Mouse (Mus musculus): ENCODE data around the gene Arhgap9. TPM values are rescaled to one million over a fixed set of nuclear protein-coding genes. Genes with fewer than 3 reads are reported as not detected.

Arhgap9 gene
- polyA plus RNA-seq, 1 experiment = 0.78 TPM

GRCm38 (mm10) chr10:127282620-127283215, 39.0 kb upstream of the Arhgap9 start:
- no peaks in the 10 kb centered on the region for H3K27me3 ChIP-seq (ENCODE audit: control insufficient read depth, insufficient read depth, insufficient read length)
- H3K79me2 ChIP-seq (ENCODE audit: control insufficient read depth, insufficient read depth) = peaks cover 21% of the 10 kb centered on the region
- no peak overlapping the region for H3ac ChIP-seq (ENCODE audit: control insufficient read depth, insufficient read length, low read depth)
- no peak for TF ChIP-seq CTCF (IDR thresholded peaks at IDR 0.05; ENCODE audit: control insufficient read depth, insufficient read depth, insufficient read length)
- no peak for TF ChIP-seq MYOG (IDR thresholded peaks at IDR 0.05; ENCODE audit: control insufficient read depth, extremely low read depth, insufficient read length)
- no peak for TF ChIP-seq MAX (IDR thresholded peaks at IDR 0.05)
- TF ChIP-seq USF1 (IDR thresholded peaks at IDR 0.05; ENCODE audit: low read depth) = no peak
- no peak for TF ChIP-seq MYOD1 (IDR thresholded peaks at IDR 0.05; ENCODE audit: control insufficient read depth, insufficient read length, low read depth)
- no peak for TF ChIP-seq FOSL1 (IDR thresholded peaks at IDR 0.05; ENCODE audit: insufficient read depth, low read length, poor library complexity, severe bottlenecking)
- no peak for TF ChIP-seq CEBPB (IDR thresholded peaks at IDR 0.05; ENCODE audit: low read depth)
- H3K36me3 ChIP-seq (ENCODE audit: control insufficient read depth, insufficient read depth) = peaks cover 80% of the 10 kb centered on the region
- H3K79me3 ChIP-seq (ENCODE audit: low read depth) = peaks cover 15% of the 10 kb centered on the region
- H3K4me3 ChIP-seq (ENCODE audit: insufficient read depth, poor library complexity, severe bottlenecking) = no peak overlapping the region

DNA sequence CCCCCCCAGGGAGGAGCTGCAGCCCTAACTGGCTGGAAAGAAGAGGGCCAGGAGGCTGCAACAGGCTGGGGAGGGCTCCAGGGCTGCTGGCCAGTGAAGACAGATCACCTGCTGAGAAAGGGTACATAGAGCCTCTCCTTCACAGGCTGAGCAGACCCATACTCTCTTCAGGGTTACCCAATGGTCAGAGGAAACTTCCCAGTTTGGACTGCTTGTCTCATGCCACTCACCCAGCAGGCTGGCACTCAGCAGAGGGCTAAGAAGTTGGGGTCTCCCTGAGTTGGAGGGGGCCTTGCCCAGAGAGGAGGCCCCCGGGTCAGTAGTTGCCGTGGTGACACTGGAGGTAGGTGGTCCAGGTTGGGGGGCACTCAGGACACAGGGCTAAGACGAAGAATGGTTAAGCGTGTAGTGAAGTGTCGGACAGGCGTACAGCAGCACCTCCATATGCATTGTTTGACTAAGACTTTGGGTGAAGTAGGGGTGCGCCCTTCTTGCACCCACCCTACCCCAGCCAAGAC, 37.6 kb upstream of the Arhgap9 start:
- Histone ChIP-seq H3K4me3 (ENCODE audit: insufficient read depth, poor library complexity, severe bottlenecking) (no peak overlapping the region), H3K27me3 (ENCODE audit: control insufficient read depth, insufficient read depth, insufficient read length) (no peaks in the 10 kb centered on the region), H3K79me3 (ENCODE audit: low read depth) (peaks cover 22% of the 10 kb centered on the region), H3K79me2 (ENCODE audit: control insufficient read depth, insufficient read depth) (peaks cover 30% of the 10 kb centered on the region), H3K36me3 (ENCODE audit: control insufficient read depth, insufficient read depth) (peaks cover 66% of the 10 kb centered on the region), H3ac (ENCODE audit: control insufficient read depth, insufficient read length, low read depth) (no peak overlapping the region)
- TF ChIP-seq MYOG (IDR thresholded peaks at IDR 0.05; ENCODE audit: control insufficient read depth, extremely low read depth, insufficient read length) (no peak), MYOD1 (IDR thresholded peaks at IDR 0.05; ENCODE audit: control insufficient read depth, insufficient read length, low read depth) (no peak), FOSL1 (IDR thresholded peaks at IDR 0.05; ENCODE audit: insufficient read depth, low read length, poor library complexity, severe bottlenecking) (no peak), CEBPB (IDR thresholded peaks at IDR 0.05; ENCODE audit: low read depth) (no peak)

- Histone ChIP-seq H3K79me3 (ENCODE audit: low read depth) (peaks cover 22% of the 10 kb centered on the region), H3K79me2 (ENCODE audit: control insufficient read depth, insufficient read depth) (peaks cover 30% of the 10 kb centered on the region), H3K36me3 (ENCODE audit: control insufficient read depth, insufficient read depth) (peaks cover 60% of the 10 kb centered on the region), H3K4me3 (ENCODE audit: insufficient read depth, poor library complexity, severe bottlenecking) (no peak overlapping the region), H3K27me3 (ENCODE audit: control insufficient read depth, insufficient read depth, insufficient read length) (no peaks in the 10 kb centered on the region), H3ac (ENCODE audit: control insufficient read depth, insufficient read length, low read depth) (no peak overlapping the region)
- TF ChIP-seq CEBPB (IDR thresholded peaks at IDR 0.05; ENCODE audit: low read depth) (no peak), MYOG (IDR thresholded peaks at IDR 0.05; ENCODE audit: control insufficient read depth, extremely low read depth, insufficient read length) (no peak), FOSL1 (IDR thresholded peaks at IDR 0.05; ENCODE audit: insufficient read depth, low read length, poor library complexity, severe bottlenecking) (no peak), MAX (IDR thresholded peaks at IDR 0.05) (no peak), MYOD1 (IDR thresholded peaks at IDR 0.05; ENCODE audit: control insufficient read depth, insufficient read length, low read depth) (no peak), USF1 (IDR thresholded peaks at IDR 0.05; ENCODE audit: low read depth) (no peak), CTCF (IDR thresholded peaks at IDR 0.05; ENCODE audit: control insufficient read depth, insufficient read depth, insufficient read length) (no peak)
Observed at GRCm38 (mm10) chr10:127284724-127285500, 36.9 kb upstream of the Arhgap9 start.

DNA sequence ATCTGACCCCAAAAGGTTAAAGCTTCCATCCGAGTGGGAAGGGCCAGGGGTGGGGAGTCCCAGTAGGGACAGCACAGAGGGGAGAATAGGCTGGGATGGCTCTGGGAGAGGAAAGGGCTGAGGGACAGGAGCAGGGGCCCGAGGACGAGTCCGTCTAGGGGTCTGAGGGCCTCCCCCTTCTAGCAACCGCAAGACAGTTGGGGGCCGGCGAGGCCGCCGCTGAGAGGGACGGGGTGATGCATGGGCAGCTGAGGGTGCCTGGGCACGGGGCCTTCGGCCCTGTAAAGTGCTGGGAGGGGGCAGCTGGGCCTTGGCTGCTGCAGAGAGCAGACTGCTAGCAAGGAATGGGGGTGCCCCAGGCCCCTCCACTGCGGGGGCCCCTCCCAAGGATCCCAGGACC, 36.1 kb upstream of the Arhgap9 start:
- peaks cover 22% of the 10 kb centered on the region for H3K79me3 ChIP-seq (ENCODE audit: low read depth)
- H3K4me3 ChIP-seq (ENCODE audit: insufficient read depth, poor library complexity, severe bottlenecking) = no peak overlapping the region
- no peaks in the 10 kb centered on the region for H3K27me3 ChIP-seq (ENCODE audit: control insufficient read depth, insufficient read depth, insufficient read length)
- H3ac ChIP-seq (ENCODE audit: control insufficient read depth, insufficient read length, low read depth) = no peak overlapping the region
- TF ChIP-seq FOSL1 (IDR thresholded peaks at IDR 0.05; ENCODE audit: insufficient read depth, low read length, poor library complexity, severe bottlenecking) = no peak
- no peak for TF ChIP-seq USF1 (IDR thresholded peaks at IDR 0.05; ENCODE audit: low read depth)
- TF ChIP-seq CTCF (IDR thresholded peaks at IDR 0.05; ENCODE audit: control insufficient read depth, insufficient read depth, insufficient read length) = no peak
- no peak for TF ChIP-seq CEBPB (IDR thresholded peaks at IDR 0.05; ENCODE audit: low read depth)
- peaks cover 52% of the 10 kb centered on the region for H3K36me3 ChIP-seq (ENCODE audit: control insufficient read depth, insufficient read depth)
- peaks cover 30% of the 10 kb centered on the region for H3K79me2 ChIP-seq (ENCODE audit: control insufficient read depth, insufficient read depth)

DNA sequence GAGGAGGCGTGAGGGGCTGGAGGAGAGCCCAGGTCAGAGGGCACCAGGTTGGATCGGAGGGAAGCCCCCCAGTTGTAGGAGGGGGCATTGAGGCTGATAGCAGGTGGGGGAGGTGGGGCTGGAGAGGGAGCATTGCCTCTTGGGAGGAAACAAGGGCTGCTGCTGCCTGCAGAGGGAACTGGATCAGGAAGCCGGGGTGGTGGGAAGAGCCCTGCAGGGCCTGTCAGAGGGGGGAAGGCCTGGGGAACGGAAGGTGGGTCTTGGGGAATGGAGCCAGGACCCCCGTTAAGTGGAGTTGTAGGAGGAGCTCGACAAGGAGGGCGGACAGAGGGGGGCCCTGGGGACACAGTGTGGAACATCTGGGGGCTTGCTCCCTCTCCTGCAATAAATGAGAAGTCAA, 35.6 kb upstream of the Arhgap9 start:
- H3K4me3 ChIP-seq (ENCODE audit: insufficient read depth, poor library complexity, severe bottlenecking) = no peak overlapping the region
- peaks cover 47% of the 10 kb centered on the region for H3K36me3 ChIP-seq (ENCODE audit: control insufficient read depth, insufficient read depth)
- no peaks in the 10 kb centered on the region for H3K27me3 ChIP-seq (ENCODE audit: control insufficient read depth, insufficient read depth, insufficient read length)
- H3K79me3 ChIP-seq (ENCODE audit: low read depth) = peaks cover 25% of the 10 kb centered on the region
- H3K79me2 ChIP-seq (ENCODE audit: control insufficient read depth, insufficient read depth) = peaks cover 34% of the 10 kb centered on the region
- H3ac ChIP-seq (ENCODE audit: control insufficient read depth, insufficient read length, low read depth) = no peak overlapping the region
- TF ChIP-seq MYOD1 (IDR thresholded peaks at IDR 0.05; ENCODE audit: control insufficient read depth, insufficient read length, low read depth) = no peak
- TF ChIP-seq MAX (IDR thresholded peaks at IDR 0.05) = no peak
- TF ChIP-seq FOSL1 (IDR thresholded peaks at IDR 0.05; ENCODE audit: insufficient read depth, low read length, poor library complexity, severe bottlenecking) = no peak
- no peak for TF ChIP-seq MYOG (IDR thresholded peaks at IDR 0.05; ENCODE audit: control insufficient read depth, extremely low read depth, insufficient read length)
- TF ChIP-seq CTCF (IDR thresholded peaks at IDR 0.05; ENCODE audit: control insufficient read depth, insufficient read depth, insufficient read length) = no peak
- no peak for TF ChIP-seq CEBPB (IDR thresholded peaks at IDR 0.05; ENCODE audit: low read depth)
- no peak for TF ChIP-seq USF1 (IDR thresholded peaks at IDR 0.05; ENCODE audit: low read depth)

All from C2C12 (cell line).